Mouse (Mus musculus) CH12.LX (cell line): ENCODE results near the gene Malrd1.
"Not testable (repeated sequence)": the region's sequence is repeated elsewhere in the genome, so short reads cannot be mapped to it uniquely, and the experiment has no call there.

Source experiments
- CTCF ChIP-seq, 2 experiments: IDR thresholded peaks in 1 of 2; conservative IDR thresholded peaks in 1 of 2; 2 replicates each; pipeline ENCODE4 v1.5.1; 2011 to 2012; ENCODE audit warnings: low read depth in 2 of 2, low read length in 2 of 2, improper control_type of control experiment in 1 of 2, inconsistent platforms in 1 of 2, mild to moderate bottlenecking in 1 of 2, moderate library complexity in 1 of 2
- EP300 ChIP-seq: IDR thresholded peaks from 2 replicates; pipeline ENCODE4 v1.6.1; 2011; ENCODE audit warnings: low read length, improper control_type of control experiment
- ETS1 ChIP-seq: conservative IDR thresholded peaks from 2 replicates; pipeline ENCODE4 v1.6.1; 2012; ENCODE audit warnings: low read depth, mild to moderate bottlenecking, inconsistent platforms, low read length, improper control_type of control experiment, moderate library complexity
- POLR2A ChIP-seq: IDR thresholded peaks from 2 replicates; pipeline ENCODE4 v1.6.1; 2011; ENCODE audit warnings: low read depth, mild to moderate bottlenecking, improper control_type of control experiment, low read length
- RAD21 ChIP-seq: IDR thresholded peaks from 2 replicates; pipeline ENCODE4 v1.6.1; 2011; ENCODE audit warnings: low read depth, mild to moderate bottlenecking, low read length, improper control_type of control experiment, moderate library complexity
- SMC3 ChIP-seq: IDR thresholded peaks from 2 replicates; pipeline ENCODE4 v1.6.1; 2011; ENCODE audit warnings: low read depth, low read length, improper control_type of control experiment
- TBP ChIP-seq: conservative IDR thresholded peaks from 2 replicates; pipeline ENCODE4 v1.6.1; 2011; ENCODE audit warnings: low read depth, low read length, improper control_type of control experiment
- ZNF384 ChIP-seq: IDR thresholded peaks from 2 replicates; pipeline ENCODE4 v1.6.1; 2012; ENCODE audit warnings: low read depth, low read length, improper control_type of control experiment, inconsistent platforms

DNA sequence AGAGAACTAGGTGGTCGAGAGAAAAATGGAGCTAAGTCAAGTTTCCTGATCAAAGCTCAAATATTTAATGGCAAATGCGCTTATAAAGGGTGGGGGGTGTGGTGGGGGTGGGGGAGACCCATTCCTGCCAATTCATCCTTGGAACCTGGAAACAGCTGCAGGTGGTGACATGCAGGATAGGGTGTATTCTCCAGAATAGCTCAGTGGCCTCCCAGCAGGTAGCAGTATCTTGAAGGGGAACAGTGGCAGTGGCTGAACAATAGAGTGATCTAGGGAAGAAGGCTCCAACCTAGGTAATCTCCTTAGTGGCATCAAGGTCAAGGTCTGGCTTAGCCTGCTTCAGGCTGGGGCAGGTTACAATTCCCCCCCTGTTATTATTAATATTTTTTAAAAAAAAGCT, 490.8 kb downstream of the Malrd1 start:
- not testable (repeated sequence) for TF ChIP-seq ZNF384; ETS1; RAD21; CTCF (conservative IDR thresholded peaks at IDR 0.05 in 1 of 2, IDR thresholded peaks at IDR 0.05 in 1 of 2; ENCODE audit: low read depth in 2 of 2, low read length in 2 of 2); POLR2A; TBP; EP300; SMC3
